Mouse (Mus musculus) embryonic fibroblast, embryonic 13.5 days (primary cell): Measurements from ENCODE around the gene Atf7.

Experiments
- CTCF ChIP-seq: IDR thresholded peaks from 2 replicates; pipeline ENCODE4 v1.5.1; 2011; ENCODE audit warnings: mild to moderate bottlenecking, control low read depth, low read length, moderate library complexity, borderline replicate concordance; ENCODE audit not compliant: insufficient read depth
- POLR2A ChIP-seq: IDR thresholded peaks from 2 replicates; pipeline ENCODE4 v1.6.1; 2011; ENCODE audit warnings: low read depth, mild to moderate bottlenecking, control low read depth, low read length, moderate library complexity

DNA sequence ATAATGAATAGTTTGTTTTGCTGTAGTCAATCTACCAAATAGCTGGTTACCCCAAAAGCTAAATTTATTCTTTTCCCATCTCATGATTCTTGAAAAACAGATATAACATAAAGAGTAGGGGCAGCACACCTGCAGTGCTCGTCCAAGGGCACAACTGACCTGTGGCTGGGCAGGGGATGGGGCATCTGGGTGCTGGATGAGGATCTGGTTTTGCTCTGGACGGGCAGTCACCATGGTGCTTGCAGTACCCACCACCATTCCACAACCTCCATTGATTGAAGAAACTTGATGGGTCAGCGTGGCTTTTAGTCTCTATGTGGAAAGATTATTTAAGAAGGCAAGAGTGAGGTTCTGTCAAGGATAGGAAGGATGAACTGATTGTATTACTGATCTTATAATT is 79.0 kb downstream of the Atf7 start:
- TF ChIP-seq POLR2A (no peak), CTCF (no peak)
